Mouse (Mus musculus) CH12.LX (cell line): ENCODE results near the gene Rgs11. TPM values are rescaled to one million over a fixed set of nuclear protein-coding genes. Genes with fewer than 3 reads are reported as not detected.

Experiments
- DNase-seq: peaks from one replicate; pipeline ENCODE4 v3.0.0-alpha.2; 2013; ENCODE audit errors: extremely low read depth
- H3K27ac ChIP-seq: 2 replicates; pipeline ENCODE4 v1.5.1; 2012; ENCODE audit warnings: low read depth, mild to moderate bottlenecking, control low read depth, moderate library complexity; ENCODE audit not compliant: insufficient read depth
- H3K27me3 ChIP-seq: replicated peaks from 2 replicates; pipeline ENCODE3; 2012; ENCODE audit warnings: inconsistent platforms
- H3K36me3 ChIP-seq, 2 experiments: replicated peaks in 1 of 2; 2 replicates each; pipeline versions ENCODE3 to v1.6.1; 2012; ENCODE audit warnings: inconsistent platforms in 1 of 2, low read length in 1 of 2, mild to moderate bottlenecking in 1 of 2, mixed read lengths in 1 of 2, moderate library complexity in 1 of 2; ENCODE audit not compliant: control insufficient read depth in 1 of 2, insufficient read depth in 1 of 2
- H3K4me1 ChIP-seq, 2 experiments: 2 replicates each; pipeline ENCODE4 v1.6.1; 2012; ENCODE audit warnings: inconsistent platforms in 1 of 2, moderate library complexity in 1 of 2; ENCODE audit not compliant: insufficient read depth in 2 of 2, control insufficient read depth in 1 of 2
- H3K4me2 ChIP-seq: 2 replicates; pipeline ENCODE4 v1.6.1; 2012; ENCODE audit warnings: low read depth, mild to moderate bottlenecking, control low read depth; ENCODE audit not compliant: poor library complexity, insufficient read depth, severe bottlenecking
- H3K4me3 ChIP-seq, 3 experiments: fragments of 150-350 bp in 1 of 3; sonication (generic) in 1 of 3; replicated peaks in 1 of 3; 2 replicates each; pipeline versions ENCODE3 to v1.5.1; 2011 to 2012; ENCODE audit warnings: low read depth in 2 of 3, low read length in 2 of 3, mild to moderate bottlenecking in 2 of 3, moderate library complexity in 2 of 3, control low read depth in 1 of 3, improper control_type of control experiment in 1 of 3, inconsistent platforms in 1 of 3, mixed read lengths in 1 of 3; ENCODE audit not compliant: poor library complexity in 1 of 3
- H3K79me2 ChIP-seq: replicated peaks from 2 replicates; pipeline ENCODE4 v1.6.1; 2012; ENCODE audit warnings: mild to moderate bottlenecking, moderate library complexity; ENCODE audit not compliant: control insufficient read depth, poor library complexity, insufficient read depth, severe bottlenecking; ENCODE audit errors: extremely low read depth
- H3K9ac ChIP-seq: 2 replicates; pipeline ENCODE4 v1.6.1; 2012; ENCODE audit warnings: low read depth, mild to moderate bottlenecking, control low read depth, moderate library complexity; ENCODE audit not compliant: insufficient read depth
- H3K9me3 ChIP-seq: replicated peaks from 2 replicates; pipeline ENCODE3; 2012; ENCODE audit warnings: low read length, inconsistent platforms, mixed read lengths
- CHD1 ChIP-seq: IDR thresholded peaks from 2 replicates; pipeline ENCODE4 v1.6.1; 2012; ENCODE audit warnings: low read depth, low read length, improper control_type of control experiment, inconsistent platforms
- ETS1 ChIP-seq: conservative IDR thresholded peaks from 2 replicates; pipeline ENCODE4 v1.6.1; 2012; ENCODE audit warnings: low read depth, mild to moderate bottlenecking, inconsistent platforms, low read length, improper control_type of control experiment, moderate library complexity
- JUND ChIP-seq: conservative IDR thresholded peaks from 2 replicates; pipeline ENCODE4 v1.6.1; 2011; ENCODE audit warnings: low read depth, low read length, improper control_type of control experiment
- KAT2A ChIP-seq: IDR thresholded peaks from 2 replicates; pipeline ENCODE4 v1.6.1; 2012; ENCODE audit warnings: low read length, improper control_type of control experiment, inconsistent platforms; ENCODE audit not compliant: insufficient replicate concordance
- MAZ ChIP-seq: IDR thresholded peaks from 2 replicates; pipeline ENCODE4 v1.6.1; 2012; ENCODE audit warnings: low read depth, mild to moderate bottlenecking, inconsistent platforms, low read length, improper control_type of control experiment, moderate library complexity
- MXI1 ChIP-seq: IDR thresholded peaks from 2 replicates; pipeline ENCODE4 v1.6.1; 2011; ENCODE audit warnings: mild to moderate bottlenecking, low read depth, low read length, improper control_type of control experiment
- NRF1 ChIP-seq: IDR thresholded peaks from 2 replicates; pipeline ENCODE4 v1.6.1; 2014; ENCODE audit warnings: low read depth, mild to moderate bottlenecking, inconsistent platforms, low read length, improper control_type of control experiment, moderate library complexity
- PAX5 ChIP-seq: IDR thresholded peaks from 2 replicates; pipeline ENCODE4 v1.6.1; 2012; ENCODE audit warnings: low read length, inconsistent platforms, mixed read lengths
- POLR2A ChIP-seq: IDR thresholded peaks from 2 replicates; pipeline ENCODE4 v1.6.1; 2011; ENCODE audit warnings: low read depth, mild to moderate bottlenecking, improper control_type of control experiment, low read length
- POLR2AphosphoS2 ChIP-seq: IDR thresholded peaks from 2 replicates; pipeline ENCODE4 v1.6.1; 2011; ENCODE audit warnings: low read depth, low read length, improper control_type of control experiment
- RAD21 ChIP-seq: IDR thresholded peaks from 2 replicates; pipeline ENCODE4 v1.6.1; 2011; ENCODE audit warnings: low read depth, mild to moderate bottlenecking, low read length, improper control_type of control experiment, moderate library complexity
- SIN3A ChIP-seq: IDR thresholded peaks from 2 replicates; pipeline ENCODE4 v1.6.1; 2012; ENCODE audit warnings: low read length, improper control_type of control experiment, inconsistent platforms
- TCF12 ChIP-seq: IDR thresholded peaks from 2 replicates; pipeline ENCODE4 v1.6.1; 2014; ENCODE audit warnings: low read depth, mild to moderate bottlenecking, inconsistent platforms, low read length, improper control_type of control experiment
- UBTF ChIP-seq: IDR thresholded peaks from 2 replicates; pipeline ENCODE4 v1.6.1; 2012; ENCODE audit warnings: low read depth, mild to moderate bottlenecking, inconsistent platforms, low read length, improper control_type of control experiment, moderate library complexity
- USF1 ChIP-seq: IDR thresholded peaks from 2 replicates; pipeline ENCODE4 v1.6.1; 2014; ENCODE audit warnings: low read depth, mild to moderate bottlenecking, inconsistent platforms, low read length, improper control_type of control experiment
- ZC3H11A ChIP-seq: IDR thresholded peaks from 2 replicates; pipeline ENCODE4 v1.6.1; 2012; ENCODE audit warnings: low read depth, mild to moderate bottlenecking, inconsistent platforms, low read length, improper control_type of control experiment
- ZKSCAN1 ChIP-seq: IDR thresholded peaks from 2 replicates; pipeline ENCODE4 v1.6.1; 2012; ENCODE audit warnings: low read depth, inconsistent platforms, low read length, improper control_type of control experiment, borderline replicate concordance
- ZNF384 ChIP-seq: IDR thresholded peaks from 2 replicates; pipeline ENCODE4 v1.6.1; 2012; ENCODE audit warnings: low read depth, low read length, improper control_type of control experiment, inconsistent platforms
- dilution Hi-C: fragments of 300-500 bp; cut with MboI; formaldehyde crosslinking; loops from 2 replicates; pipeline ENCODE4 v1.14.3; 2020; ENCODE audit warnings: low sequenced_read_pairs; ENCODE audit not compliant: extremely low pct_unique_long_range_greater_than_20kb, extremely low pct_ligation_motif_present
- in situ Hi-C: fragments of 300-500 bp; cut with MboI; formaldehyde crosslinking; loops from 3 replicates; pipeline ENCODE4 v1.14.3; 2019; ENCODE audit warnings: low sequenced_read_pairs, low pct_ligation_motif_present, low pct_unique_long_range_greater_than_20kb, mixed read lengths
- polyA plus RNA-seq: library from polyadenylated mRNA; unstranded; fragments of >175 nt; gene quantifications from 2 replicates; pipeline ENCODE4 v1.2.1, GENCODE M21; 2012; ENCODE audit warnings: low read depth; ENCODE audit not compliant: insufficient read length
- total RNA-seq, 2 experiments: library from RNA; depleted of rRNA; stranded (reverse); fragments of 300-350 nt in 1 of 2; fragments of >200 nt in 1 of 2; gene quantifications; 2 replicates each; pipeline ENCODE4 v1.2.3; 2012 to 2014

Gene Rgs11
- total and polyA plus RNA-seq, 3 experiments, result 0.13 to 8.1 (median 0.40) TPM

- TF ChIP-seq MXI1 (no peak), NRF1 (no peak), POLR2AphosphoS2 (no peak), JUND (no peak), ZKSCAN1 (no peak), USF1 (no peak), ZNF384 (no peak), CHD1 (no peak), MAZ (no peak), ZC3H11A (no peak)
- Histone ChIP-seq H3K4me2 (no peak overlapping the region), H3K79me2 (no peaks in the 10 kb centered on the region), H3K27me3 (no peaks in the 10 kb centered on the region), H3K4me1 (peaks cover 0 to 10% of the 10 kb centered on the region in 2 experiments; a peak in 1 of 4 replicates), H3K27ac (no peak overlapping the region), H3K9me3 (peaks cover 2% of the 10 kb centered on the region), H3K36me3 (peaks cover 0 to 2% of the 10 kb centered on the region in 2 experiments), H3K9ac (no peak overlapping the region), H3K4me3 (no peak overlapping the region)
- dilution Hi-C loops (no loop called here), in situ Hi-C loops (no loop called here)
- DNase-seq, result no peak
Measured at GRCm38 (mm10) chr17:26235077-26235815, 32.5 kb downstream of the Rgs11 start.

- Histone ChIP-seq H3K4me2 (no peak overlapping the region), H3K27me3 (no peaks in the 10 kb centered on the region), H3K4me3 (no peak overlapping the region), H3K9ac (no peak overlapping the region), H3K36me3 (no peaks in the 10 kb centered on the region), H3K4me1 (peaks cover 0 to 14% of the 10 kb centered on the region in 2 experiments), H3K27ac (no peak overlapping the region), H3K9me3 (peaks cover 2% of the 10 kb centered on the region), H3K79me2 (no peaks in the 10 kb centered on the region)
- TF ChIP-seq ETS1 (no peak), POLR2A (no peak), TCF12 (no peak), PAX5 (no peak), ZNF384 (no peak), ZKSCAN1 (no peak), RAD21 (no peak), KAT2A (no peak), SIN3A (no peak), MXI1 (no peak), UBTF (no peak)
- dilution Hi-C loops, result no loop called here
- in situ Hi-C loops, result no loop called here
- DNase-seq, result no peak
Measured at GRCm38 (mm10) chr17:26237667-26238066, 34.9 kb downstream of the Rgs11 start.
